Mouse (Mus musculus) limb, embryonic 11.5 days (tissue): ENCODE data around the gene Slc4a4. TPM values are rescaled to one million over a fixed set of nuclear protein-coding genes. Genes with fewer than 3 reads are reported as not detected.

ENCODE experiments used
- ATAC-seq: fragments of 200-750 bp; cut with Nextera tagmentation; 2 replicates; pipeline ENCODE4 v1.8.0; 2017; ENCODE audit warnings: low read depth; ENCODE audit not compliant: insufficient number of reproducible peaks, low FRiP score, low TSS enrichment
- DNase-seq: peaks from one replicate; pipeline ENCODE4 v3.0.0-alpha.2; 2015; ENCODE audit warnings: low spot score
- H3K27ac ChIP-seq: fragments of 300-500 bp; sonication (generic); replicated peaks from 2 replicates; pipeline ENCODE4 v1.5.1; 2014; ENCODE audit warnings: low read depth, mild to moderate bottlenecking, low read length
- H3K27me3 ChIP-seq: fragments of 300-500 bp; sonication (generic); 2 replicates; pipeline ENCODE4 v1.6.1; 2014; ENCODE audit warnings: mild to moderate bottlenecking, low read length, mixed read lengths; ENCODE audit not compliant: control insufficient read depth, insufficient read depth
- H3K36me3 ChIP-seq: fragments of 300-500 bp; sonication (generic); 2 replicates; pipeline ENCODE4 v1.6.1; 2014; ENCODE audit warnings: mild to moderate bottlenecking, low read length, moderate library complexity, mixed read lengths; ENCODE audit not compliant: control insufficient read depth, insufficient read depth
- H3K4me1 ChIP-seq: fragments of 300-500 bp; sonication (generic); 2 replicates; pipeline ENCODE4 v1.6.1; 2014; ENCODE audit warnings: low read length, mixed read lengths; ENCODE audit not compliant: control insufficient read depth, insufficient read depth
- H3K4me2 ChIP-seq: fragments of 300-500 bp; sonication (generic); 2 replicates; pipeline ENCODE4 v1.6.1; 2014; ENCODE audit warnings: low read depth, mild to moderate bottlenecking, moderate library complexity; ENCODE audit not compliant: severe bottlenecking
- H3K4me3 ChIP-seq: fragments of 300-500 bp; sonication (generic); 2 replicates; pipeline ENCODE4 v1.5.1; 2014; ENCODE audit warnings: low read depth, low read length
- H3K9ac ChIP-seq: fragments of 300-500 bp; sonication (generic); 2 replicates; pipeline ENCODE4 v1.6.1; 2014; ENCODE audit warnings: mild to moderate bottlenecking, low read length
- H3K9me3 ChIP-seq: fragments of 300-500 bp; sonication (generic); 2 replicates; pipeline ENCODE4 v1.6.1; 2016; ENCODE audit warnings: low read length; ENCODE audit not compliant: control insufficient read depth
- WGBS: fragments of 180-500 bp; shearing (Covaris S2); extraction: QIAGEN DNeasy Blood & Tissue Kit; methylation state at CpG from one replicate; pipeline ENCODE4 v1.1.7; 2014; 5-methylcytosine and 5-hydroxymethylcytosine counted together
- polyA plus RNA-seq: library from polyadenylated mRNA; unstranded; fragments of >200 nt; fragmentation: Nextera tagmentation; extraction: Ambion mirVana; gene quantifications from 2 replicates; pipeline ENCODE4 v1.2.1, GENCODE M21; 2014

The Slc4a4 gene
- polyA plus RNA-seq, 1 experiment from 2014 or later: 1.9 TPM

DNA sequence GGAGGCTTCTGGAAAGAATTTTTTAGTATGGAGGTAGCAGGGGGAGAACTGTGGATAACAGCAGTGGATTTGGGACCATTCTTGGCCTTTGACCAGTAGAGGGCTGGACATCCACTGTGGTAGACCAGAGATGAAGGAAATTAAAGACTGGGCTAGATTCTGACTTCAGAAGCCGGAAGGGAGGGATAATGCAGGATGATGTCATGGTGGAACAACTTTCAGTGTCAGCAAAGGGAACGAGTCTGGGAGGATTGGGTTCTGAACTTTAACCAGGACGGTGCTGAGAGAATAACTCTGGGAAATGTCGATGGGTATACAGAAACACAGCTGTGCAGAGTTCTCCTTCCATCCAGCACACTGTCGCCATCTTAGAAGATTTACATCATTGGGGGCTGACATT lies 175.7 kb downstream of the Slc4a4 start:
- H3K4me2 ChIP-seq: no peak overlapping the region
- no peaks in the 10 kb centered on the region for H3K36me3 ChIP-seq
- H3K4me3 ChIP-seq: no peak overlapping the region
- H3K9me3 ChIP-seq: no peaks in the 10 kb centered on the region
- no peaks in the 10 kb centered on the region for H3K4me1 ChIP-seq
- ATAC-seq (no peak), DNase-seq (no peak)
- no peak overlapping the region for H3K27ac ChIP-seq
- 81% methylated on average over 5 of the region's 5 CpGs for WGBS
- H3K27me3 ChIP-seq: no peaks in the 10 kb centered on the region
- H3K9ac ChIP-seq: no peak overlapping the region

DNA sequence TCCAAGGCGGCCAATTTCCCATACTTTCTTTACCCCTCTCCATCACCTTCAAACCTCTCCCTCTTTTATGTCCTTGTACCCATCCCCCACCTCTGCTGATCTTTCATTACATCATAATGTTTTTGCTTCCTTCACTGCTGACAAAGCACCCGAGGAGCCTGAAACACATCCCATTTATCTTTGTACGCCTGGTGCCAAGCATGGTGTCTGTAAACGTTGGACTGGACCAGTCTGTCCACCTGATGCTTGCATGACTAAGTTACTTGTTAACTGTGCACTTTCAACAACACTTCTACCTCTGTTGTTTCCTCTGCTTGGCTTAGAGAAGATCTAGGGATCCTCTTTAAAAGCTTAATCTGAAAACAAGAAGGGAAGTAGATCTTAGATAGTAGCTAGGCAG lies 180.5 kb downstream of the Slc4a4 start:
- no peak overlapping the region for H3K4me2 ChIP-seq
- H3K27me3 ChIP-seq: no peaks in the 10 kb centered on the region
- no peaks in the 10 kb centered on the region for H3K36me3 ChIP-seq
- 81% methylated on average over 4 of the region's 4 CpGs for WGBS
- no peak overlapping the region for H3K9ac ChIP-seq
- no peak for DNase-seq
- ATAC-seq: no peak
- H3K27ac ChIP-seq: no peak overlapping the region
- H3K4me1 ChIP-seq: no peaks in the 10 kb centered on the region
- no peaks in the 10 kb centered on the region for H3K9me3 ChIP-seq
- no peak overlapping the region for H3K4me3 ChIP-seq

DNA sequence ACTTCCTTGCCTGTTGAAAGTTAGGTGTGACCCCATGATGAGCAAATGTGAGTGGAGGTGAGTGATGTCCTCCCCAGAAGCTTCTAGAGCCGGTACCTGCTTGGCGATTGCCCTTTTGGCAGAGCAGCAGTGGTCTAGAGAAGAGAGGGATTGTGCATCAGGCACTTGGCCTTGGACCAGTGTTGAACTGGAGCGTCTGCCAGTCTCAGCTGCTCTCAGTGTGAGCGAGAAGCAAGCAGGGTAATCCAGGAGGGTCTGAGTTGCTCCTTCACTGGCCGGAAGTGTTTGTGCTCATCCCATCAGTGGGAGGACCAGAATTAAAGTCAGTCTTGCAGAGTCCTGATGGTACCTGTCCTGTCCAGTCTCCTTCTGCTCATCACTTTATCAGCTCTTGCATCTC lies 181.5 kb downstream of the Slc4a4 start:
- Histone ChIP-seq H3K36me3 (no peaks in the 10 kb centered on the region), H3K9ac (no peak overlapping the region), H3K4me3 (no peak overlapping the region), H3K9me3 (no peaks in the 10 kb centered on the region), H3K27ac (no peak overlapping the region), H3K27me3 (no peaks in the 10 kb centered on the region), H3K4me1 (no peaks in the 10 kb centered on the region), H3K4me2 (no peak overlapping the region)
- WGBS: 95% methylated on average over 5 of the region's 5 CpGs
- ATAC-seq: no peak
- DNase-seq: no peak

DNA sequence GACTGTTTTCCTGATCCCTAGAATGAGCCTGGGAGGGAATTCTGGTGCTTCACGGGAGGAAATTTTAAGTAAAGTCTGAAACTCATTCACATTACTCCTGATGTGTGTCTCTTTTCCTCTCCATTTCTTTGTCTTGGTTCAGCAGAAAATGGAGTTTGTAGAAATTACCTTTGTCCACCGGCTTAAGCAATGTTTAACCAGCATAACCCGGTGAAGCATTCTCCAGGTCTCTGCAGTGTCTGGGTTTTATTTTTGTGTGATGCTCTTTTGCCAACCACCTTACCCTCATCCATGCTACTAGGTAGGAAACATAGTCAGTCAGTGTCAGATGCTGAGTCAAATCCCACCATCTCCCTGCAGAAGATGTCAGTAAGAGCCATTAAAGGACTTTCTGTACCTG lies 183.4 kb downstream of the Slc4a4 start:
- Histone ChIP-seq H3K4me2 (no peak overlapping the region), H3K36me3 (no peaks in the 10 kb centered on the region), H3K4me3 (no peak overlapping the region), H3K9me3 (no peaks in the 10 kb centered on the region), H3K9ac (no peak overlapping the region), H3K27ac (no peak overlapping the region), H3K27me3 (no peaks in the 10 kb centered on the region), H3K4me1 (no peaks in the 10 kb centered on the region)
- ATAC-seq (no peak), DNase-seq (no peak)
- WGBS: 85% methylated on average over 3 of the region's 3 CpGs

DNA sequence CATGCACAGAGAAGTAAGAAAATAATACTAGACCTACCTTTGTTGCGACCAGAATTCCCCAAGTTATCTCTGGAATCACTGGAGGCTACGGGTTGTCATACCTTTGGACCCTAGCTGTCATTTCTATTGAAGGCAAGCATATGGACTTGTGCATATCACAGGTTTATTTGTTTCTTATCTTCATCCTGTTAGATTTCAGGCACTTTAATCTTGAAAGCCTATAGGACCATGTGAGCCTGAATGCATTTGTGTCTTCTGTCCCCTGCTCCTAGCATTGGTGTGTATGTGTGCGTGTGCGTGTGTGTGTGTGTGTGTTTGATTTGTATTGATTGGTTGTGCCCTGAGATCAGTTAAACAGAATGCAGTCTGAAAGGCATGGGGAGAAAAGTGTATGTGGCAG lies 185.3 kb downstream of the Slc4a4 start:
- no peak overlapping the region for H3K4me2 ChIP-seq
- no peak overlapping the region for H3K4me3 ChIP-seq
- no peak for ATAC-seq
- DNase-seq: no peak
- no peak overlapping the region for H3K27ac ChIP-seq
- no peaks in the 10 kb centered on the region for H3K36me3 ChIP-seq
- H3K9ac ChIP-seq: no peak overlapping the region
- H3K4me1 ChIP-seq: no peaks in the 10 kb centered on the region
- H3K27me3 ChIP-seq: no peaks in the 10 kb centered on the region
- WGBS: 95% methylated on average over 4 of the region's 4 CpGs
- H3K9me3 ChIP-seq: no peaks in the 10 kb centered on the region

DNA sequence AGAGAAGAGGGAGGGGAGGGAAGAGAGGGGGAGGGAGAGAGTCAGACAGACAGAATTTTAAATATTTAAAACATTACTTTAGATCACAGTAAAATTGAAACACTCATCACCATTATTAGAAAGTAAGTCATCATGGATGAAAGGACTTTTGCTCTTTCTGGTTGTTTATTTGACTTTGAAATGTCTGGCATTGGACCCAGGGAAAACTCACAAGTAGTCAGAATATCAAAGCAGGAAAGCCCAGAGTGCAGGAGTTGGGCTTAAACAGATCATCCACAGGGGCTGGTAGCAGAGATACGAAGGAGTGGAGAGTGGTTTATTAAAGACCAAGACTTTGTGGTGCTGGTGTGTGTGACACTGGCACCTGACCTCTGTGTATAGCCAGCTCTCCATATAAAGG lies 191.1 kb downstream of the Slc4a4 start:
- no peaks in the 10 kb centered on the region for H3K36me3 ChIP-seq
- DNase-seq (no peak), ATAC-seq (no peak)
- no peaks in the 10 kb centered on the region for H3K27me3 ChIP-seq
- H3K9me3 ChIP-seq: no peaks in the 10 kb centered on the region
- no peak overlapping the region for H3K9ac ChIP-seq
- no peak overlapping the region for H3K27ac ChIP-seq
- no peak overlapping the region for H3K4me3 ChIP-seq
- no peak overlapping the region for H3K4me2 ChIP-seq
- H3K4me1 ChIP-seq: no peaks in the 10 kb centered on the region
- WGBS: 52% methylated on average over 1 of the region's 1 CpGs

DNA sequence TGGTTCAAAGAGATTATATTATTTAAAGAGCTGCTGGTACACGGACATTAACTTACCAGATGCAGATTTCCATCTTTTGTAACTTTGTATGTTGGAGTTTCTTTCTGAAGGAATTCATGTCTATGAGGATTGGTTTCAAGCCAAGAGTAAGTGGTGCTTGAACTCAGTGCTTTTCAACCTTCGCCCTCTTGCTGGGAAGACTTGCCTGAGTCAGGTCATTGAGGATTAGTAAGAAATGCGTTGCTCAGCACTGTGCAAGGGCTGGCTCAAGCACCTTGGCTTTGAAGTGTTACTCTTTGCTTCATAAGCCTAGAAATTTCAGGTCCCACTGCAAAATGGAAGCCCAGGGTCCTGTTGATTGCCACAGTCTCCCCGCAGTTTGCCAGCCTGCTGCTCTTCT lies 196.9 kb downstream of the Slc4a4 start:
- H3K36me3 ChIP-seq: no peaks in the 10 kb centered on the region
- H3K9ac ChIP-seq: no peak overlapping the region
- WGBS: 84% methylated on average over 4 of the region's 4 CpGs
- no peak overlapping the region for H3K4me3 ChIP-seq
- DNase-seq (no peak), ATAC-seq (no peak)
- H3K27me3 ChIP-seq: no peaks in the 10 kb centered on the region
- H3K27ac ChIP-seq: no peak overlapping the region
- H3K9me3 ChIP-seq: no peaks in the 10 kb centered on the region
- no peaks in the 10 kb centered on the region for H3K4me1 ChIP-seq
- H3K4me2 ChIP-seq: no peak overlapping the region

DNA sequence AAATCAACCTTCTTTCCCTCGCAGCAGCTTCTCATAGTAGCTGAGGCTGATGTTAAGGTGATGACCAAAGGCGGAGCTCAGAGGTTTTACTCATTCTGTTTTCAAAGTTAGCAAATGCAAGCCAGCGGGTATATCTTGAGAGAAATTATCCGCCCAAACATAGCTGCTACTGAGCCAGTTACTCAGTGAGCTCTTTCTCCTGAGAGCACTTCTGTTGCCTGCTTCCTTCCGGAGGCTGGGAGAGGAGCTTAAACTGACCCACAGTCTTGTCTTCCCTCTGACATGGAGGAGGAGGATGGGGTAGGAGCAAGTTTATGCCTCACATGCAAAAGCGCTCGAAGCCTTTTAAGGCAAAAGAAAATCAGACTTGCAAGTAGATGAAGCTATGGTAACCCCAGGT lies 201.3 kb downstream of the Slc4a4 start:
- Histone ChIP-seq H3K4me1 (no peaks in the 10 kb centered on the region), H3K4me2 (no peak overlapping the region), H3K9me3 (no peaks in the 10 kb centered on the region), H3K36me3 (no peaks in the 10 kb centered on the region), H3K27ac (no peak overlapping the region), H3K9ac (no peak overlapping the region), H3K27me3 (no peaks in the 10 kb centered on the region), H3K4me3 (no peak overlapping the region)
- DNase-seq (no peak), ATAC-seq (no peak)
- 89% methylated on average over 7 of the region's 7 CpGs for WGBS

DNA sequence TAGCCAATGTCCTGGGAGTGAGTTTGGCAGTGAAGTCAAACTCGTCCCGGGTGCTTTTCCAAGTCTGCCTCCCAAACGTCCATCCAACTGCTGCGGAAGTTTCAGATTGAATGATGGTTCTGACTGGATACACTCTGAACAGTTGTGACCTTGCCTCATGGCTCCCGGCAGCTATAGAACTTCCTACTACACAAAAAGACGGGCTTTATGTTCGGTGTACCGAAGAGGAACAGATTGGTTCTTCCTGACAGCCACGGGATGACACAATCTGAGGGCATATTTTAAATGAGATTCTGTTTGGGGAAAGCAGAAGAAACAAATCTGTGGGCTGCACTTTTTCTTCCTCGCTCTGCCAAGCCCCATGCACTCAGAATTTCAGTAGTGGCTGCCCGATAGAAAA lies 201.8 kb downstream of the Slc4a4 start:
- H3K4me1 ChIP-seq: no peaks in the 10 kb centered on the region
- H3K4me2 ChIP-seq: no peak overlapping the region
- H3K9ac ChIP-seq: no peak overlapping the region
- ATAC-seq (no peak), DNase-seq (no peak)
- no peaks in the 10 kb centered on the region for H3K36me3 ChIP-seq
- 89% methylated on average over 11 of the region's 11 CpGs for WGBS
- no peaks in the 10 kb centered on the region for H3K9me3 ChIP-seq
- H3K27me3 ChIP-seq: no peaks in the 10 kb centered on the region
- H3K4me3 ChIP-seq: no peak overlapping the region
- no peak overlapping the region for H3K27ac ChIP-seq
